Mouse (Mus musculus): ENCODE results near the gene Ptgdr2. TPM values are rescaled to one million over a fixed set of nuclear protein-coding genes. Genes with fewer than 3 reads are reported as not detected.

Ptgdr2 gene
- polyA plus RNA-seq (2015; fragmentation: Nextera tagmentation; extraction: Ambion mirVana) = not detected in 2 replicates

GRCm38 (mm10) chr19:10937110-10937563, at the start of gene Ptgdr2:
Gene Ptgdr2 (plus strand): TSS chr19:10937160.

GRCm38 (mm10) chr19:10895016-10895528, 41.9 kb upstream of the Ptgdr2 start, which contains the start of gene Prpf19:
Gene Prpf19 (plus strand): TSS chr19:10895231.

GRCm38 (mm10) chr19:10920532-10920931, 16.4 kb upstream of the Ptgdr2 start, which contains the start of gene Zp1:
Gene Zp1 (minus strand): TSS chr19:10920632.

GRCm38 (mm10) chr19:10949112-10949511, 12.2 kb downstream of the Ptgdr2 start, which contains the start of gene Ccdc86:
Gene Ccdc86 (minus strand): TSS chr19:10949266.

GRCm38 (mm10) chr19:10974238-10974865, 37.4 kb downstream of the Ptgdr2 start, which contains the start of gene Ms4a10:
Gene Ms4a10 (minus strand): TSS chr19:10974670.

Other genes with a start within 250 kb of the Ptgdr2 start
- 21.1 and 25.3 TPM in 2 replicates for gene Vps37c, start 248.4 kb upstream of the Ptgdr2 start, polyA plus RNA-seq (2015; fragmentation: Nextera tagmentation; extraction: Ambion mirVana)
- 0.35 TPM in 1 of 2 replicates, not detected in the other for gene Cd5, start 198.2 kb upstream of the Ptgdr2 start, polyA plus RNA-seq (2015; fragmentation: Nextera tagmentation; extraction: Ambion mirVana)
- not detected in 2 replicates for gene Cd6, start 107.1 kb upstream of the Ptgdr2 start, polyA plus RNA-seq (2015; fragmentation: Nextera tagmentation; extraction: Ambion mirVana)
- gene Slc15a3, start 97.4 kb upstream of the Ptgdr2 start, polyA plus RNA-seq (2015; fragmentation: Nextera tagmentation; extraction: Ambion mirVana) = 0.80 and 1.6 TPM in 2 replicates
- gene Tmem132a, start 67.2 kb upstream of the Ptgdr2 start, polyA plus RNA-seq (2015; fragmentation: Nextera tagmentation; extraction: Ambion mirVana) = 25.0 and 26.9 TPM in 2 replicates
- gene Tmem109, start 55.2 kb upstream of the Ptgdr2 start, polyA plus RNA-seq (2015; fragmentation: Nextera tagmentation; extraction: Ambion mirVana) = 74.4 and 98.8 TPM in 2 replicates
- gene Prpf19, start 41.9 kb upstream of the Ptgdr2 start, polyA plus RNA-seq (2015; fragmentation: Nextera tagmentation; extraction: Ambion mirVana) = 26.1 and 41.2 TPM in 2 replicates
- not detected in 2 replicates for gene Zp1, start 16.5 kb upstream of the Ptgdr2 start, polyA plus RNA-seq (2015; fragmentation: Nextera tagmentation; extraction: Ambion mirVana)
- gene Ccdc86, start 12.1 kb downstream of the Ptgdr2 start, polyA plus RNA-seq (2015; fragmentation: Nextera tagmentation; extraction: Ambion mirVana) = 10.8 and 19.5 TPM in 2 replicates
- gene Ms4a10, start 37.5 kb downstream of the Ptgdr2 start, polyA plus RNA-seq (2015; fragmentation: Nextera tagmentation; extraction: Ambion mirVana) = 21.2 and 34.7 TPM in 2 replicates
- 0.06 and 0.37 TPM in 2 replicates for gene Ms4a15, start 56.1 kb downstream of the Ptgdr2 start, polyA plus RNA-seq (2015; fragmentation: Nextera tagmentation; extraction: Ambion mirVana)
- not detected in 2 replicates for gene Ms4a18, start 80.9 kb downstream of the Ptgdr2 start, polyA plus RNA-seq (2015; fragmentation: Nextera tagmentation; extraction: Ambion mirVana)
- gene Ms4a8a, start 143.9 kb downstream of the Ptgdr2 start, polyA plus RNA-seq (2015; fragmentation: Nextera tagmentation; extraction: Ambion mirVana) = 0.23 and 0.50 TPM in 2 replicates
- not detected in 2 replicates for gene 1700017D01Rik, start 193.7 kb downstream of the Ptgdr2 start, polyA plus RNA-seq (2015; fragmentation: Nextera tagmentation; extraction: Ambion mirVana)
- gene 1700025F22Rik, start 228.2 kb downstream of the Ptgdr2 start, polyA plus RNA-seq (2015; fragmentation: Nextera tagmentation; extraction: Ambion mirVana) = not detected in 2 replicates